Mouse (Mus musculus) heart, embryonic 13.5 days (tissue): ENCODE data around the gene Aqp6. TPM values are rescaled to one million over a fixed set of nuclear protein-coding genes. Genes with fewer than 3 reads are reported as not detected.

ENCODE experiments used
- ATAC-seq: fragments of 200-750 bp; cut with Nextera tagmentation; 2 replicates; pipeline ENCODE4 v1.8.0; 2017; ENCODE audit warnings: moderate TSS enrichment; ENCODE audit not compliant: insufficient number of reproducible peaks, low FRiP score, low TSS enrichment; ENCODE audit errors: extremely low read depth
- H3K27ac ChIP-seq: fragments of 300-500 bp; sonication (generic); replicated peaks from 2 replicates; pipeline ENCODE4 v1.5.1; 2015; ENCODE audit warnings: moderate library complexity, mild to moderate bottlenecking, inconsistent platforms
- H3K27me3 ChIP-seq: fragments of 300-500 bp; sonication (generic); replicated peaks from 2 replicates; pipeline ENCODE4 v1.6.1; 2015; ENCODE audit warnings: mild to moderate bottlenecking, inconsistent platforms
- H3K36me3 ChIP-seq: fragments of 300-500 bp; sonication (generic); 2 replicates; pipeline ENCODE4 v1.6.1; 2015; ENCODE audit warnings: mild to moderate bottlenecking, inconsistent platforms
- H3K4me1 ChIP-seq: fragments of 300-500 bp; sonication (generic); 2 replicates; pipeline ENCODE4 v1.6.1; 2015; ENCODE audit warnings: inconsistent platforms
- H3K4me2 ChIP-seq: fragments of 300-500 bp; sonication (generic); 2 replicates; pipeline ENCODE4 v1.6.1; 2015; ENCODE audit warnings: inconsistent platforms, mild to moderate bottlenecking, moderate library complexity
- H3K4me3 ChIP-seq: fragments of 300-500 bp; sonication (generic); 2 replicates; pipeline ENCODE4 v1.5.1; 2015; ENCODE audit warnings: moderate library complexity, mild to moderate bottlenecking, inconsistent platforms
- H3K9ac ChIP-seq: fragments of 300-500 bp; sonication (generic); 2 replicates; pipeline ENCODE4 v1.6.1; 2015; ENCODE audit warnings: inconsistent platforms, mild to moderate bottlenecking, moderate library complexity
- H3K9me3 ChIP-seq: fragments of 300-500 bp; sonication (generic); 2 replicates; pipeline ENCODE4 v1.6.1; 2016; ENCODE audit warnings: inconsistent platforms
- WGBS: fragments of 180-500 bp; shearing (Covaris S2); methylation state at CpG from one replicate; pipeline ENCODE4 v1.1.7; 2015; ENCODE audit warnings: mixed read lengths; 5-methylcytosine and 5-hydroxymethylcytosine counted together
- polyA plus RNA-seq: library from polyadenylated mRNA; unstranded; fragments of >200 nt; fragmentation: Nextera tagmentation; extraction: Ambion mirVana; gene quantifications from 2 replicates; pipeline ENCODE4 v1.2.1, GENCODE M21; 2015

Gene Aqp6
- polyA plus RNA-seq, 1 experiment from 2014 or later, result not detected

GRCm38 (mm10) chr15:99585741-99586140 lies 15.5 kb upstream of the Aqp6 start:
- Histone ChIP-seq H3K9me3 (no peaks in the 10 kb centered on the region), H3K27me3 (peaks cover 100% of the 10 kb centered on the region), H3K4me3 (no peak overlapping the region), H3K36me3 (no peaks in the 10 kb centered on the region), H3K9ac (no peak overlapping the region), H3K4me1 (peaks cover 35% of the 10 kb centered on the region), H3K27ac (no peak overlapping the region), H3K4me2 (no peak overlapping the region)
- 43% methylated on average over 6 of the region's 6 CpGs for WGBS
- no peak for ATAC-seq

- Histone ChIP-seq H3K36me3 (no peaks in the 10 kb centered on the region), H3K27me3 (peaks cover 100% of the 10 kb centered on the region), H3K9ac (no peak overlapping the region), H3K4me3 (no peak overlapping the region), H3K27ac (no peak overlapping the region), H3K9me3 (no peaks in the 10 kb centered on the region), H3K4me1 (peaks cover 39% of the 10 kb centered on the region), H3K4me2 (no peak overlapping the region)
- ATAC-seq, result no peak
- 79% methylated on average over 3 of the region's 3 CpGs for WGBS
Measured at GRCm38 (mm10) chr15:99586525-99586924, 14.7 kb upstream of the Aqp6 start.

- 7% methylated on average over 9 of the region's 9 CpGs for WGBS
- no peak for ATAC-seq
- Histone ChIP-seq H3K4me1 (peaks cover 30% of the 10 kb centered on the region), H3K4me2 (no peak overlapping the region), H3K27ac (no peak overlapping the region), H3K9me3 (no peaks in the 10 kb centered on the region), H3K27me3 (peaks cover 100% of the 10 kb centered on the region), H3K9ac (no peak overlapping the region), H3K4me3 (no peak overlapping the region), H3K36me3 (no peaks in the 10 kb centered on the region)
Measured at GRCm38 (mm10) chr15:99589237-99589636, 12.0 kb upstream of the Aqp6 start.

- Histone ChIP-seq H3K27ac (no peak overlapping the region), H3K4me1 (peaks cover 25% of the 10 kb centered on the region), H3K4me2 (no peak overlapping the region), H3K36me3 (no peaks in the 10 kb centered on the region), H3K9me3 (no peaks in the 10 kb centered on the region), H3K4me3 (no peak overlapping the region), H3K9ac (no peak overlapping the region), H3K27me3 (peaks cover 100% of the 10 kb centered on the region)
- WGBS, result 20% methylated on average over 7 of the region's 7 CpGs
- ATAC-seq, result no peak
Measured at GRCm38 (mm10) chr15:99589704-99590103, 11.5 kb upstream of the Aqp6 start.

GRCm38 (mm10) chr15:99590429-99591084 lies 10.6 kb upstream of the Aqp6 start, which contains the start of gene Aqp5:
Gene Aqp5 (plus strand): TSS chr15:99590782.
- peak; percentile 43; the same call in 1 of the 2 replicates for ATAC-seq
- Histone ChIP-seq H3K9ac (peak within 1 kb of the TSS; percentile 52), H3K27ac (no peak within 1 kb of the TSS), H3K4me2 (peak within 1 kb of the TSS; percentile 68), H3K4me1 (peaks cover 19% of the 10 kb centered on the region), H3K9me3 (no peaks in the 10 kb centered on the region), H3K27me3 (peaks cover 100% of the 10 kb centered on the region), H3K36me3 (no peaks in the 10 kb centered on the region), H3K4me3 (peak within 1 kb of the TSS; percentile 50)
- 2% methylated on average over 65 of the region's 83 CpGs for WGBS

GRCm38 (mm10) chr15:99592177-99592576 lies 9.0 kb upstream of the Aqp6 start:
- H3K36me3 ChIP-seq, result no peaks in the 10 kb centered on the region
- H3K4me3 ChIP-seq, result no peak overlapping the region
- H3K4me2 ChIP-seq, result no peak overlapping the region
- H3K9me3 ChIP-seq, result no peaks in the 10 kb centered on the region
- no peak overlapping the region for H3K27ac ChIP-seq
- H3K9ac ChIP-seq, result no peak overlapping the region
- ATAC-seq, result no peak
- H3K4me1 ChIP-seq, result peaks cover 23% of the 10 kb centered on the region
- WGBS, result 73% methylated on average over 8 of the region's 8 CpGs
- peaks cover 95% of the 10 kb centered on the region for H3K27me3 ChIP-seq

GRCm38 (mm10) chr15:99592877-99593276 lies 8.3 kb upstream of the Aqp6 start:
- Histone ChIP-seq H3K27me3 (peaks cover 95% of the 10 kb centered on the region), H3K9me3 (no peaks in the 10 kb centered on the region), H3K4me3 (no peak overlapping the region), H3K27ac (no peak overlapping the region), H3K36me3 (no peaks in the 10 kb centered on the region), H3K9ac (no peak overlapping the region), H3K4me2 (no peak overlapping the region), H3K4me1 (peaks cover 23% of the 10 kb centered on the region)
- ATAC-seq, result no peak
- 85% methylated on average over 5 of the region's 5 CpGs for WGBS

GRCm38 (mm10) chr15:99594951-99595350 lies 6.2 kb upstream of the Aqp6 start:
- Histone ChIP-seq H3K9me3 (no peaks in the 10 kb centered on the region), H3K27ac (no peak overlapping the region)
- WGBS, result 66% methylated on average over 10 of the region's 10 CpGs

GRCm38 (mm10) chr15:99596056-99596687 lies 5.0 kb upstream of the Aqp6 start:
- Histone ChIP-seq H3K27ac (no peak overlapping the region), H3K4me1 (peaks cover 20% of the 10 kb centered on the region), H3K9ac (no peak overlapping the region), H3K4me3 (no peak overlapping the region), H3K36me3 (no peaks in the 10 kb centered on the region), H3K27me3 (peaks cover 94% of the 10 kb centered on the region), H3K4me2 (no peak overlapping the region), H3K9me3 (no peaks in the 10 kb centered on the region)
- ATAC-seq, result no peak
- WGBS, result under 1% methylated on average over 7 of the region's 7 CpGs

More at GRCm38 (mm10) chr15:99594951-99595350, 6.2 kb upstream of the Aqp6 start:
- Histone ChIP-seq H3K4me1 (peaks cover 24% of the 10 kb centered on the region), H3K9ac (no peak overlapping the region), H3K27me3 (peaks cover 94% of the 10 kb centered on the region), H3K36me3 (no peaks in the 10 kb centered on the region), H3K4me2 (no peak overlapping the region), H3K4me3 (no peak overlapping the region)
- ATAC-seq, result no peak

- ATAC-seq, result no peak
- Histone ChIP-seq H3K27ac (no peak overlapping the region), H3K27me3 (peaks cover 93% of the 10 kb centered on the region), H3K4me2 (no peak overlapping the region), H3K36me3 (no peaks in the 10 kb centered on the region), H3K4me1 (peaks cover 27% of the 10 kb centered on the region), H3K9me3 (no peaks in the 10 kb centered on the region), H3K4me3 (no peak overlapping the region), H3K9ac (no peak overlapping the region)
- WGBS, result 55% methylated on average over 7 of the region's 7 CpGs
Measured at GRCm38 (mm10) chr15:99596841-99597240, 4.4 kb upstream of the Aqp6 start.

GRCm38 (mm10) chr15:99597596-99597995 lies 3.6 kb upstream of the Aqp6 start:
- no peak overlapping the region for H3K9ac ChIP-seq
- no peaks in the 10 kb centered on the region for H3K36me3 ChIP-seq
- no peak for ATAC-seq
- H3K4me3 ChIP-seq, result no peak overlapping the region
- no peak overlapping the region for H3K4me2 ChIP-seq
- H3K4me1 ChIP-seq, result peaks cover 33% of the 10 kb centered on the region
- peaks cover 90% of the 10 kb centered on the region for H3K27me3 ChIP-seq
- H3K27ac ChIP-seq, result no peak overlapping the region
- H3K9me3 ChIP-seq, result no peaks in the 10 kb centered on the region
- WGBS, result 53% methylated on average over 8 of the region's 8 CpGs
